Mouse (Mus musculus): Measurements from ENCODE around the gene Crtam. TPM values are rescaled to one million over a fixed set of nuclear protein-coding genes. Genes with fewer than 3 reads are reported as not detected.

Gene Crtam
- polyA plus RNA-seq, 1 experiment from 2014 or later = not detected

- Histone ChIP-seq H3K36me3 (no peaks in the 10 kb centered on the region), H3K9me3 (no peaks in the 10 kb centered on the region), H3K4me1 (no peaks in the 10 kb centered on the region), H3K27me3 (replicated peaks) (no peaks in the 10 kb centered on the region), H3K4me2 (no peak overlapping the region), H3K4me3 (replicated peaks) (no peak overlapping the region), H3K9ac (no peak overlapping the region), H3K27ac (no peak overlapping the region)
- ATAC-seq (ENCODE audit: insufficient read depth, low FRiP score, low read depth) = no peak
- 51% methylated on average over 9 of the region's 9 CpGs for WGBS
Measured at GRCm38 (mm10) chr9:41038150-41038664, 33.8 kb upstream of the Crtam start.

GRCm38 (mm10) chr9:41031590-41032489, 27.4 kb upstream of the Crtam start:
- Histone ChIP-seq H3K4me3 (replicated peaks) (no peak overlapping the region), H3K4me2 (peak overlapping the region; percentile 11), H3K36me3 (no peaks in the 10 kb centered on the region), H3K27me3 (replicated peaks) (no peaks in the 10 kb centered on the region), H3K4me1 (peaks cover 4% of the 10 kb centered on the region), H3K9me3 (no peaks in the 10 kb centered on the region), H3K9ac (no peak overlapping the region), H3K27ac (no peak overlapping the region)
- WGBS = 22% methylated on average over 18 of the region's 18 CpGs
- no peak for ATAC-seq (ENCODE audit: insufficient read depth, low FRiP score, low read depth)

GRCm38 (mm10) chr9:41029827-41030226, 25.4 kb upstream of the Crtam start:
- 72% methylated on average over 6 of the region's 6 CpGs for WGBS
- no peak overlapping the region for H3K4me2 ChIP-seq
- no peak for ATAC-seq (ENCODE audit: insufficient read depth, low FRiP score, low read depth)

GRCm38 (mm10) chr9:41028470-41028869, 24.0 kb upstream of the Crtam start:
- H3K4me3 ChIP-seq (replicated peaks) = no peak overlapping the region
- ATAC-seq (ENCODE audit: insufficient read depth, low FRiP score, low read depth) = no peak
- WGBS = 41% methylated on average over 5 of the region's 5 CpGs
- H3K9me3 ChIP-seq = no peaks in the 10 kb centered on the region
- H3K4me1 ChIP-seq = peaks cover 4% of the 10 kb centered on the region
- H3K36me3 ChIP-seq = no peaks in the 10 kb centered on the region
- no peaks in the 10 kb centered on the region for H3K27me3 ChIP-seq (replicated peaks)
- H3K4me2 ChIP-seq = no peak overlapping the region
- H3K9ac ChIP-seq = no peak overlapping the region
- H3K27ac ChIP-seq = no peak overlapping the region

More at GRCm38 (mm10) chr9:41029827-41030226, 25.4 kb upstream of the Crtam start:
- H3K9ac ChIP-seq = no peak overlapping the region
- H3K36me3 ChIP-seq = no peaks in the 10 kb centered on the region
- H3K9me3 ChIP-seq = no peaks in the 10 kb centered on the region
- H3K4me1 ChIP-seq = peaks cover 4% of the 10 kb centered on the region
- H3K27me3 ChIP-seq (replicated peaks) = no peaks in the 10 kb centered on the region
- no peak overlapping the region for H3K4me3 ChIP-seq (replicated peaks)
- no peak overlapping the region for H3K27ac ChIP-seq

GRCm38 (mm10) chr9:41021690-41022089, 17.3 kb upstream of the Crtam start:
- Histone ChIP-seq H3K36me3 (no peaks in the 10 kb centered on the region), H3K4me3 (replicated peaks) (no peak overlapping the region), H3K9ac (no peak overlapping the region), H3K27me3 (replicated peaks) (no peaks in the 10 kb centered on the region), H3K4me1 (no peaks in the 10 kb centered on the region), H3K9me3 (no peaks in the 10 kb centered on the region), H3K4me2 (no peak overlapping the region), H3K27ac (no peak overlapping the region)
- WGBS = 77% methylated on average over 3 of the region's 3 CpGs
- ATAC-seq (ENCODE audit: insufficient read depth, low FRiP score, low read depth) = no peak

GRCm38 (mm10) chr9:41020486-41020885, 16.1 kb upstream of the Crtam start:
- H3K4me2 ChIP-seq = no peak overlapping the region
- no peak for ATAC-seq (ENCODE audit: insufficient read depth, low FRiP score, low read depth)
- no peaks in the 10 kb centered on the region for H3K27me3 ChIP-seq (replicated peaks)
- H3K9me3 ChIP-seq = no peaks in the 10 kb centered on the region
- no peaks in the 10 kb centered on the region for H3K36me3 ChIP-seq
- no peak overlapping the region for H3K4me3 ChIP-seq (replicated peaks)
- H3K9ac ChIP-seq = no peak overlapping the region
- no peaks in the 10 kb centered on the region for H3K4me1 ChIP-seq
- no peak overlapping the region for H3K27ac ChIP-seq
- WGBS = 90% methylated on average over 3 of the region's 3 CpGs

GRCm38 (mm10) chr9:41014512-41014911, 10.1 kb upstream of the Crtam start:
- Histone ChIP-seq H3K9ac (no peak overlapping the region), H3K9me3 (no peaks in the 10 kb centered on the region), H3K4me1 (no peaks in the 10 kb centered on the region), H3K4me3 (replicated peaks) (no peak overlapping the region), H3K36me3 (no peaks in the 10 kb centered on the region), H3K4me2 (no peak overlapping the region), H3K27ac (no peak overlapping the region), H3K27me3 (replicated peaks) (no peaks in the 10 kb centered on the region)
- 53% methylated on average over 4 of the region's 4 CpGs for WGBS
- ATAC-seq (ENCODE audit: insufficient read depth, low FRiP score, low read depth) = no peak

- no peak for ATAC-seq (ENCODE audit: insufficient read depth, low FRiP score, low read depth)
Measured at GRCm38 (mm10) chr9:41012456-41012855, 8.0 kb upstream of the Crtam start.

GRCm38 (mm10) chr9:41011512-41012436, 7.3 kb upstream of the Crtam start:
- 68% methylated on average over 13 of the region's 13 CpGs for WGBS
- H3K9ac ChIP-seq = no peak overlapping the region

More at GRCm38 (mm10) chr9:41012456-41012855, 8.0 kb upstream of the Crtam start:
- 88% methylated on average over 5 of the region's 5 CpGs for WGBS
- H3K27me3 ChIP-seq (replicated peaks) = no peaks in the 10 kb centered on the region
- no peaks in the 10 kb centered on the region for H3K36me3 ChIP-seq
- no peak overlapping the region for H3K4me2 ChIP-seq
- H3K27ac ChIP-seq = no peak overlapping the region
- no peaks in the 10 kb centered on the region for H3K9me3 ChIP-seq
- H3K9ac ChIP-seq = no peak overlapping the region
- H3K4me3 ChIP-seq (replicated peaks) = no peak overlapping the region
- H3K4me1 ChIP-seq = no peaks in the 10 kb centered on the region

GRCm38 (mm10) chr9:41007785-41008184, 3.4 kb upstream of the Crtam start:
- no peak for ATAC-seq (ENCODE audit: insufficient read depth, low FRiP score, low read depth)
- Histone ChIP-seq H3K9ac (no peak overlapping the region), H3K4me1 (no peaks in the 10 kb centered on the region), H3K4me3 (replicated peaks) (no peak overlapping the region), H3K27ac (no peak overlapping the region), H3K27me3 (replicated peaks) (no peaks in the 10 kb centered on the region), H3K4me2 (no peak overlapping the region), H3K9me3 (no peaks in the 10 kb centered on the region), H3K36me3 (no peaks in the 10 kb centered on the region)
- WGBS = 19% methylated on average over 1 of the region's 1 CpGs

More at GRCm38 (mm10) chr9:41011512-41012436, 7.3 kb upstream of the Crtam start:
- Histone ChIP-seq H3K36me3 (no peaks in the 10 kb centered on the region), H3K4me3 (replicated peaks) (no peak overlapping the region), H3K9me3 (no peaks in the 10 kb centered on the region), H3K27ac (no peak overlapping the region), H3K4me2 (no peak overlapping the region), H3K27me3 (replicated peaks) (no peaks in the 10 kb centered on the region), H3K4me1 (no peaks in the 10 kb centered on the region)
- no peak for ATAC-seq (ENCODE audit: insufficient read depth, low FRiP score, low read depth)

- no peak overlapping the region for H3K27ac ChIP-seq
- no peaks in the 10 kb centered on the region for H3K27me3 ChIP-seq (replicated peaks)
- H3K9me3 ChIP-seq = no peaks in the 10 kb centered on the region
- no peaks in the 10 kb centered on the region for H3K36me3 ChIP-seq
- no peak overlapping the region for H3K4me3 ChIP-seq (replicated peaks)
- H3K9ac ChIP-seq = no peak overlapping the region
- no peaks in the 10 kb centered on the region for H3K4me1 ChIP-seq
- H3K4me2 ChIP-seq = no peak overlapping the region
- WGBS = 76% methylated on average over 7 of the region's 7 CpGs
- no peak for ATAC-seq (ENCODE audit: insufficient read depth, low FRiP score, low read depth)
Measured at GRCm38 (mm10) chr9:40997116-40997779, 7.2 kb downstream of the Crtam start.
